Mouse (Mus musculus) heart, embryonic 10.5 days (tissue): ENCODE results near the gene Dop1b. TPM values are rescaled to one million over a fixed set of nuclear protein-coding genes. Genes with fewer than 3 reads are reported as not detected.
"Not testable (repeated sequence)": the region's sequence is repeated elsewhere in the genome, so short reads cannot be mapped to it uniquely, and the experiment has no call there.

Source experiments
- DNase-seq: peaks from one replicate; pipeline ENCODE4 v3.0.0-alpha.2; 2017; ENCODE audit warnings: low spot score
- H3K27ac ChIP-seq: fragments of 300-500 bp; sonication (generic); 2 replicates; pipeline ENCODE4 v1.5.1; 2016; ENCODE audit warnings: mild to moderate bottlenecking
- H3K27me3 ChIP-seq: fragments of 300-500 bp; sonication (generic); 2 replicates; pipeline ENCODE4 v1.6.1; 2016; ENCODE audit warnings: mild to moderate bottlenecking; ENCODE audit not compliant: poor library complexity, insufficient read depth, severe bottlenecking
- H3K36me3 ChIP-seq: fragments of 300-500 bp; sonication (generic); 2 replicates; pipeline ENCODE4 v1.6.1; 2016; ENCODE audit warnings: mild to moderate bottlenecking, moderate library complexity
- H3K4me1 ChIP-seq: fragments of 300-500 bp; sonication (generic); 2 replicates; pipeline ENCODE4 v1.6.1; 2016; ENCODE audit warnings: mild to moderate bottlenecking
- H3K4me3 ChIP-seq: fragments of 300-500 bp; sonication (generic); 2 replicates; pipeline ENCODE4 v1.5.1; 2016; ENCODE audit warnings: mild to moderate bottlenecking, moderate library complexity
- H3K9me3 ChIP-seq: fragments of 300-500 bp; sonication (generic); 2 replicates; pipeline ENCODE4 v1.6.1; 2016; ENCODE audit warnings: mild to moderate bottlenecking, moderate library complexity
- WGBS: fragments of 180-500 bp; shearing (Covaris S2); methylation state at CpG from one replicate; pipeline ENCODE4 v1.1.7; 2016; 5-methylcytosine and 5-hydroxymethylcytosine counted together
- polyA plus RNA-seq: library from polyadenylated mRNA; unstranded; fragments of >200 nt; fragmentation: Nextera tagmentation; extraction: Ambion mirVana; gene quantifications from 2 replicates; pipeline ENCODE4 v1.2.1, GENCODE M21; 2016

Dop1b gene
- 6.3 and 7.4 TPM in 2 replicates for polyA plus RNA-seq

- peak; percentile 99 for DNase-seq
- no peaks in the 10 kb centered on the region for H3K9me3 ChIP-seq
- H3K27ac ChIP-seq: peak within 1 kb of the TSS; percentile 90
- H3K27me3 ChIP-seq: peaks cover 35% of the 10 kb centered on the region
- peaks cover 9% of the 10 kb centered on the region for H3K4me1 ChIP-seq
- H3K4me3 ChIP-seq: peak within 1 kb of the TSS; percentile 82
- H3K36me3 ChIP-seq: no peaks in the 10 kb centered on the region
- WGBS: under 1% methylated on average over 76 of the region's 77 CpGs
Observed at GRCm38 (mm10) chr16:93711411-93712188, at the start of gene Dop1b. Dop1b (plus strand) TSS chr16:93711904.

- Histone ChIP-seq H3K27me3 (no peaks in the 10 kb centered on the region), H3K4me1 (no peaks in the 10 kb centered on the region), H3K36me3 (no peaks in the 10 kb centered on the region), H3K9me3 (0 out of 2 replicates have a peak, but pooled peaks cover 6% of the 10 kb centered on the region), H3K27ac (no peak overlapping the region), H3K4me3 (no peak overlapping the region)
- no peak for DNase-seq
Observed at GRCm38 (mm10) chr16:93667976-93668375, 43.7 kb upstream of the Dop1b start.

GRCm38 (mm10) chr16:93669521-93669920 is 42.2 kb upstream of the Dop1b start:
- Histone ChIP-seq H3K4me1 (no peaks in the 10 kb centered on the region), H3K27me3 (no peaks in the 10 kb centered on the region), H3K9me3 (0 out of 2 replicates have a peak, but pooled peaks cover 6% of the 10 kb centered on the region), H3K36me3 (no peaks in the 10 kb centered on the region), H3K4me3 (no peak overlapping the region), H3K27ac (no peak overlapping the region)
- DNase-seq: peak; percentile 19

- not testable (repeated sequence) for H3K4me1 ChIP-seq, H3K4me3 ChIP-seq, H3K9me3 ChIP-seq, H3K27me3 ChIP-seq, H3K36me3 ChIP-seq, H3K27ac ChIP-seq
- WGBS: 39% methylated on average over 4 of the region's 4 CpGs
- DNase-seq: peak; percentile 61
Observed at GRCm38 (mm10) chr16:93670466-93670865, 41.2 kb upstream of the Dop1b start.

GRCm38 (mm10) chr16:93671064-93671463 is 40.6 kb upstream of the Dop1b start:
- Histone ChIP-seq H3K9me3 (0 out of 2 replicates have a peak, but pooled peaks cover 6% of the 10 kb centered on the region), H3K4me3 (no peak overlapping the region), H3K36me3 (no peaks in the 10 kb centered on the region), H3K27me3 (no peaks in the 10 kb centered on the region), H3K27ac (no peak overlapping the region), H3K4me1 (no peaks in the 10 kb centered on the region)
- DNase-seq: peak; percentile 48
- WGBS: 84% methylated on average over 5 of the region's 5 CpGs

- no peaks in the 10 kb centered on the region for H3K36me3 ChIP-seq
- H3K27ac ChIP-seq: no peak overlapping the region
- WGBS: 75% methylated on average over 5 of the region's 5 CpGs
- no peak overlapping the region for H3K4me3 ChIP-seq
- H3K27me3 ChIP-seq: peaks cover 16% of the 10 kb centered on the region
- DNase-seq: peak; percentile 59
- no peaks in the 10 kb centered on the region for H3K9me3 ChIP-seq
- H3K4me1 ChIP-seq: no peaks in the 10 kb centered on the region
Observed at GRCm38 (mm10) chr16:93676376-93676775, 35.3 kb upstream of the Dop1b start.

GRCm38 (mm10) chr16:93678206-93678605 is 33.5 kb upstream of the Dop1b start:
- 76% methylated on average over 4 of the region's 4 CpGs for WGBS
- Histone ChIP-seq H3K36me3 (no peaks in the 10 kb centered on the region), H3K4me3 (no peak overlapping the region), H3K4me1 (peaks cover 11% of the 10 kb centered on the region), H3K27ac (no peak overlapping the region), H3K27me3 (peaks cover 34% of the 10 kb centered on the region), H3K9me3 (no peaks in the 10 kb centered on the region)
- no peak for DNase-seq

- peaks cover 19% of the 10 kb centered on the region for H3K4me1 ChIP-seq
- no peaks in the 10 kb centered on the region for H3K9me3 ChIP-seq
- H3K4me3 ChIP-seq: no peak overlapping the region
- peaks cover 44% of the 10 kb centered on the region for H3K27me3 ChIP-seq
- H3K36me3 ChIP-seq: no peaks in the 10 kb centered on the region
- DNase-seq: no peak
- WGBS: 63% methylated on average over 9 of the region's 9 CpGs
- no peak overlapping the region for H3K27ac ChIP-seq
Observed at GRCm38 (mm10) chr16:93679165-93679564, 32.5 kb upstream of the Dop1b start.

GRCm38 (mm10) chr16:93682156-93682688 is 29.5 kb upstream of the Dop1b start:
- H3K36me3 ChIP-seq: no peaks in the 10 kb centered on the region
- peaks cover 19% of the 10 kb centered on the region for H3K4me1 ChIP-seq
- H3K27ac ChIP-seq: no peak overlapping the region
- peaks cover 60% of the 10 kb centered on the region for H3K27me3 ChIP-seq
- no peaks in the 10 kb centered on the region for H3K9me3 ChIP-seq
- peak; percentile 58 for DNase-seq
- H3K4me3 ChIP-seq: peak overlapping the region; percentile 61
- WGBS: 21% methylated on average over 13 of the region's 13 CpGs

- no peak within 1 kb of the TSS for H3K27ac ChIP-seq
- peaks cover 19% of the 10 kb centered on the region for H3K4me1 ChIP-seq
- DNase-seq: peak; percentile 80
- WGBS: under 1% methylated on average over 63 of the region's 63 CpGs
- H3K36me3 ChIP-seq: no peaks in the 10 kb centered on the region
- H3K27me3 ChIP-seq: peaks cover 60% of the 10 kb centered on the region
- no peaks in the 10 kb centered on the region for H3K9me3 ChIP-seq
- H3K4me3 ChIP-seq: peak within 1 kb of the TSS; percentile 61
Observed at GRCm38 (mm10) chr16:93682689-93683507, 28.8 kb upstream of the Dop1b start, which contains the start of gene Cbr3. Cbr3 (plus strand) TSS chr16:93683215.

GRCm38 (mm10) chr16:93683508-93684236 is 28.0 kb upstream of the Dop1b start:
- Histone ChIP-seq H3K27me3 (peaks cover 60% of the 10 kb centered on the region), H3K27ac (no peak overlapping the region), H3K36me3 (no peaks in the 10 kb centered on the region), H3K4me3 (peak overlapping the region; percentile 61), H3K9me3 (no peaks in the 10 kb centered on the region), H3K4me1 (peaks cover 19% of the 10 kb centered on the region)
- under 1% methylated on average over 53 of the region's 53 CpGs for WGBS
- DNase-seq: no peak

GRCm38 (mm10) chr16:93684441-93684840 is 27.3 kb upstream of the Dop1b start:
- Histone ChIP-seq H3K4me3 (peak overlapping the region; percentile 61; the same call in 1 of the 2 replicates), H3K9me3 (no peaks in the 10 kb centered on the region), H3K4me1 (peaks cover 19% of the 10 kb centered on the region), H3K36me3 (no peaks in the 10 kb centered on the region), H3K27me3 (peaks cover 60% of the 10 kb centered on the region), H3K27ac (no peak overlapping the region)
- 34% methylated on average over 7 of the region's 7 CpGs for WGBS
- DNase-seq: no peak
